Mouse (Mus musculus): Measurements from ENCODE around the gene Rfx5.
"Not testable (repeated sequence)": the region's sequence is repeated elsewhere in the genome, so short reads cannot be mapped to it uniquely, and the experiment has no call there.

GRCm38 (mm10) chr3:94937194-94937593, 16.7 kb upstream of the Rfx5 start:
- not testable (repeated sequence) for TF ChIP-seq GATA1, TAL1 (IDR thresholded peaks at IDR 0.05; ENCODE audit: low read length)

All from erythroblast, embryonic 14.5 days (primary cell).